Mouse (Mus musculus): ENCODE data around the gene Fbn1. TPM values are rescaled to one million over a fixed set of nuclear protein-coding genes. Genes with fewer than 3 reads are reported as not detected.

The Fbn1 gene
- polyA plus RNA-seq, 1 experiment from 2014 or later = 12.3 TPM

DNA sequence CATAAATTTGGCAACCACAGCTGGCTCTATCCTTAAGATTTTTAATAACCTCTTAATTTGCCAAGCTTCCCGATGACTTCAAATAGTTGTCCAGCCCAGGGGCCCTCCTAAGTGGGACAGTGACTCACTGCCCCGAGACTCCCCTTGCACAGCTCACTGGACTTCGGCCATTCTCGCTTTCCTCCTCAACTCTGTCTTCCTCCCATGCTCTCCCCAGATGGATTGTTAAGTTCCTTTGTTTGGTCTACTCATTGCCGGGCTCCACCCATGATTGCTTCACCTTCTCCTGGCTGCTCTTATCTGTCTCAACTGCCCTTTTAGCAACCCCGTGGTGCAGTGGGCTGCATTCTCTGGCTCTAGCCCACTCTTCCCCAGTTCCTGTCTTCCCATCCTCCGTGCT, 229.3 kb downstream of the Fbn1 start:
- H3K36me3 ChIP-seq (ENCODE audit: control insufficient read depth, insufficient read depth, low read length) = no peaks in the 10 kb centered on the region
- no peak for ATAC-seq (ENCODE audit: low FRiP score)
- H3K27me3 ChIP-seq (ENCODE audit: control insufficient read depth, insufficient read depth, low read length) = no peaks in the 10 kb centered on the region
- no peak overlapping the region for H3K4me2 ChIP-seq (replicated peaks; ENCODE audit: low read depth, low read length)
- H3K4me3 ChIP-seq (ENCODE audit: low read depth, low read length) = no peak overlapping the region
- DNase-seq (ENCODE audit: low spot score) = no peak
- 87% methylated on average over 7 of the region's 7 CpGs for WGBS
- no peaks in the 10 kb centered on the region for H3K4me1 ChIP-seq (replicated peaks; ENCODE audit: control insufficient read depth, insufficient read depth, low read length)
- H3K9me3 ChIP-seq (ENCODE audit: control insufficient read depth, low read length) = no peaks in the 10 kb centered on the region
- no peak overlapping the region for H3K9ac ChIP-seq (ENCODE audit: low read depth, low read length)
- H3K27ac ChIP-seq (ENCODE audit: low read depth, low read length) = no peak overlapping the region

GRCm38 (mm10) chr2:125276692-125277091, 231.1 kb downstream of the Fbn1 start:
- H3K27ac ChIP-seq (ENCODE audit: low read depth, low read length) = no peak overlapping the region
- H3K9me3 ChIP-seq (ENCODE audit: control insufficient read depth, low read length) = no peaks in the 10 kb centered on the region
- no peak overlapping the region for H3K4me3 ChIP-seq (ENCODE audit: low read depth, low read length)
- no peak overlapping the region for H3K9ac ChIP-seq (ENCODE audit: low read depth, low read length)
- no peaks in the 10 kb centered on the region for H3K4me1 ChIP-seq (replicated peaks; ENCODE audit: control insufficient read depth, insufficient read depth, low read length)
- ATAC-seq (ENCODE audit: low FRiP score) = no peak
- H3K27me3 ChIP-seq (ENCODE audit: control insufficient read depth, insufficient read depth, low read length) = no peaks in the 10 kb centered on the region
- H3K36me3 ChIP-seq (ENCODE audit: control insufficient read depth, insufficient read depth, low read length) = no peaks in the 10 kb centered on the region
- WGBS = 84% methylated on average over 5 of the region's 5 CpGs
- no peak overlapping the region for H3K4me2 ChIP-seq (replicated peaks; ENCODE audit: low read depth, low read length)
- DNase-seq (ENCODE audit: low spot score) = no peak

DNA sequence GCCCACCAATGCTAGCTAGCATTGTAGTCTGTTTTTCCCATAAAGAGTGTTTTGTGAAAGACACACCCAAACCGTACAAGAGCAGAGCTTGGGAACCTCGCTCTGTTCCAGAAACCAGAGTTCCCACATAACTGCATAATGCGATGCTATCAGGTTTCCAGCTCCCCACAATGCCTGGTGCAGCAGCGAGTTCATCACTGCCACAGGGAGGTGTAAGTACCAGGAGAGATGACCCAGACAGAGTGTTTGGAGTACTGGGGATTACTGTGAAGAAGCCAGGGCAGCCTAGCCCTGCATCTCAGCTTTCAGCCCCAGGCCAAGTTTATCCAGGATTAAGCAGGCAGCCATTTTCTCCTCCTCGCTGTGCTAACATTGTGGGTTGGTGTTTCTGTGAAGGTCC, 232.2 kb downstream of the Fbn1 start:
- Histone ChIP-seq H3K9me3 (ENCODE audit: control insufficient read depth, low read length) (no peaks in the 10 kb centered on the region), H3K4me2 (replicated peaks; ENCODE audit: low read depth, low read length) (no peak overlapping the region), H3K4me1 (replicated peaks; ENCODE audit: control insufficient read depth, insufficient read depth, low read length) (no peaks in the 10 kb centered on the region), H3K36me3 (ENCODE audit: control insufficient read depth, insufficient read depth, low read length) (no peaks in the 10 kb centered on the region), H3K9ac (ENCODE audit: low read depth, low read length) (no peak overlapping the region), H3K27me3 (ENCODE audit: control insufficient read depth, insufficient read depth, low read length) (no peaks in the 10 kb centered on the region), H3K4me3 (ENCODE audit: low read depth, low read length) (no peak overlapping the region), H3K27ac (ENCODE audit: low read depth, low read length) (no peak overlapping the region)
- no peak for ATAC-seq (ENCODE audit: low FRiP score)
- DNase-seq (ENCODE audit: low spot score) = no peak
- 58% methylated on average over 5 of the region's 5 CpGs for WGBS

DNA sequence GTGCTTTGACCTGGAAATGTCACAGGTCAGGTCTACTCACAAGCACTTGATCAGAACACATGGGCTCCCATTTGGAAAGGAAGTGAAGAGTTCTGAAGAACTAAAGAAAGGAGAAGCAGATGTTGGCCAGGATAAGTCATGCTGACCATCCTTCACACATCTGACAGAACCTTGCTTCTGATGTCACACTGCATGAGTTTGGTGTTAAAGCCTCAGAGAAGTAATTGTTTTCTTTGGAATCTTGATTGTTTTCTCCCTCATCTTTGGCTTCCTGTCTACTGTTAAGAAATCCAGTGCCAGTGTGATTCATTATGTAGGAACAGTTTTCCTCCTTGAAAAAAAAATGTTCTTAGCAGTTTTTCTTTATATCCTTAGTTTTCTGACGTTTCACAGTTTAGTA, 238.9 kb downstream of the Fbn1 start:
- no peak overlapping the region for H3K4me3 ChIP-seq (ENCODE audit: low read depth, low read length)
- H3K27ac ChIP-seq (ENCODE audit: low read depth, low read length) = no peak overlapping the region
- no peak overlapping the region for H3K4me2 ChIP-seq (replicated peaks; ENCODE audit: low read depth, low read length)
- H3K36me3 ChIP-seq (ENCODE audit: control insufficient read depth, insufficient read depth, low read length) = no peaks in the 10 kb centered on the region
- H3K9me3 ChIP-seq (ENCODE audit: control insufficient read depth, low read length) = no peaks in the 10 kb centered on the region
- no peaks in the 10 kb centered on the region for H3K27me3 ChIP-seq (ENCODE audit: control insufficient read depth, insufficient read depth, low read length)
- ATAC-seq (ENCODE audit: low FRiP score) (no peak), DNase-seq (ENCODE audit: low spot score) (no peak)
- 66% methylated on average over 1 of the region's 1 CpGs for WGBS
- no peak overlapping the region for H3K9ac ChIP-seq (ENCODE audit: low read depth, low read length)
- H3K4me1 ChIP-seq (replicated peaks; ENCODE audit: control insufficient read depth, insufficient read depth, low read length) = no peaks in the 10 kb centered on the region

DNA sequence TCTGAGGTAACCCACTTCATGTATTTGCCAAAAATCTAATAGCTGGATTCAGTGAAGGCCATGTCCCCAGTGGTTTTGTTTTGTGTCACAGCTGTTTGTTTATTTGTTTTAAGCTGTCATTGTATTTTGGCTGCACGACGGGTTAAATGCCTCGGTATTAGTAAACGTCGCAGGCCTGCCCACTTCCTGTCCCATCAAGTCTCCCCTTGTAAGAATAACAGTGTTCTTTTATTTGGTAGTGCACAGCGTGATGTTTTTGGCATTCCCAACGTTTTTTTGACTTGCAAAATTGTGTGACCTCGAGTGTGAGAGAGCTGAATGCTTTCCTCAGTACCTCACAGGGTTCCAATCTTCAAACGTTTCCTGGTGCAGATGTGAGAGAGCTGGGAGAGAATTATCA, 244.0 kb downstream of the Fbn1 start:
- DNase-seq (ENCODE audit: low spot score) (no peak), ATAC-seq (ENCODE audit: low FRiP score) (no peak)
- no peaks in the 10 kb centered on the region for H3K36me3 ChIP-seq (ENCODE audit: control insufficient read depth, insufficient read depth, low read length)
- no peaks in the 10 kb centered on the region for H3K27me3 ChIP-seq (ENCODE audit: control insufficient read depth, insufficient read depth, low read length)
- no peak overlapping the region for H3K27ac ChIP-seq (ENCODE audit: low read depth, low read length)
- no peaks in the 10 kb centered on the region for H3K4me1 ChIP-seq (replicated peaks; ENCODE audit: control insufficient read depth, insufficient read depth, low read length)
- no peak overlapping the region for H3K4me3 ChIP-seq (ENCODE audit: low read depth, low read length)
- no peaks in the 10 kb centered on the region for H3K9me3 ChIP-seq (ENCODE audit: control insufficient read depth, low read length)
- H3K9ac ChIP-seq (ENCODE audit: low read depth, low read length) = no peak overlapping the region
- H3K4me2 ChIP-seq (replicated peaks; ENCODE audit: low read depth, low read length) = no peak overlapping the region
- 24% methylated on average over 9 of the region's 9 CpGs for WGBS

- Histone ChIP-seq H3K27me3 (ENCODE audit: control insufficient read depth, insufficient read depth, low read length) (no peaks in the 10 kb centered on the region), H3K9me3 (ENCODE audit: control insufficient read depth, low read length) (no peaks in the 10 kb centered on the region), H3K27ac (ENCODE audit: low read depth, low read length) (no peak overlapping the region), H3K4me1 (replicated peaks; ENCODE audit: control insufficient read depth, insufficient read depth, low read length) (no peaks in the 10 kb centered on the region), H3K36me3 (ENCODE audit: control insufficient read depth, insufficient read depth, low read length) (no peaks in the 10 kb centered on the region), H3K9ac (ENCODE audit: low read depth, low read length) (no peak overlapping the region), H3K4me3 (ENCODE audit: low read depth, low read length) (no peak overlapping the region), H3K4me2 (replicated peaks; ENCODE audit: low read depth, low read length) (no peak overlapping the region)
- peak; percentile 53; the same call in 1 of the 2 replicates for ATAC-seq (ENCODE audit: low FRiP score)
- peak; percentile 34 for DNase-seq (ENCODE audit: low spot score)
- 23% methylated on average over 5 of the region's 5 CpGs for WGBS
These were observed 244.7 kb downstream of the Fbn1 start for GRCm38 (mm10) chr2:125263056-125263455.

- H3K9me3 ChIP-seq (ENCODE audit: control insufficient read depth, low read length) = no peaks in the 10 kb centered on the region
- H3K27ac ChIP-seq (ENCODE audit: low read depth, low read length) = no peak overlapping the region
- H3K4me3 ChIP-seq (ENCODE audit: low read depth, low read length) = no peak overlapping the region
- no peaks in the 10 kb centered on the region for H3K4me1 ChIP-seq (replicated peaks; ENCODE audit: control insufficient read depth, insufficient read depth, low read length)
- no peaks in the 10 kb centered on the region for H3K27me3 ChIP-seq (ENCODE audit: control insufficient read depth, insufficient read depth, low read length)
- ATAC-seq (ENCODE audit: low FRiP score) = no peak
- 86% methylated on average over 2 of the region's 2 CpGs for WGBS
- DNase-seq (ENCODE audit: low spot score) = no peak
- H3K4me2 ChIP-seq (replicated peaks; ENCODE audit: low read depth, low read length) = no peak overlapping the region
- peaks cover 4% of the 10 kb centered on the region; the same call in 1 of the 2 replicates for H3K36me3 ChIP-seq (ENCODE audit: control insufficient read depth, insufficient read depth, low read length)
- no peak overlapping the region for H3K9ac ChIP-seq (ENCODE audit: low read depth, low read length)
These were observed 247.5 kb downstream of the Fbn1 start for GRCm38 (mm10) chr2:125260326-125260725.

- Histone ChIP-seq H3K4me2 (replicated peaks; ENCODE audit: low read depth, low read length) (no peak overlapping the region), H3K27ac (ENCODE audit: low read depth, low read length) (no peak overlapping the region), H3K4me3 (ENCODE audit: low read depth, low read length) (no peak overlapping the region), H3K27me3 (ENCODE audit: control insufficient read depth, insufficient read depth, low read length) (no peaks in the 10 kb centered on the region), H3K9me3 (ENCODE audit: control insufficient read depth, low read length) (no peaks in the 10 kb centered on the region), H3K4me1 (replicated peaks; ENCODE audit: control insufficient read depth, insufficient read depth, low read length) (no peaks in the 10 kb centered on the region), H3K36me3 (ENCODE audit: control insufficient read depth, insufficient read depth, low read length) (peaks cover 4% of the 10 kb centered on the region; the same call in 1 of the 2 replicates), H3K9ac (ENCODE audit: low read depth, low read length) (no peak overlapping the region)
- ATAC-seq (ENCODE audit: low FRiP score) = no peak
- peak; percentile 45 for DNase-seq (ENCODE audit: low spot score)
- 85% methylated on average over 14 of the region's 14 CpGs for WGBS
These were observed 248.3 kb downstream of the Fbn1 start for GRCm38 (mm10) chr2:125259230-125260120.

GRCm38 (mm10) chr2:125255886-125256285, 251.9 kb downstream of the Fbn1 start:
- Histone ChIP-seq H3K9me3 (ENCODE audit: control insufficient read depth, low read length) (no peaks in the 10 kb centered on the region), H3K4me1 (replicated peaks; ENCODE audit: control insufficient read depth, insufficient read depth, low read length) (no peaks in the 10 kb centered on the region), H3K9ac (ENCODE audit: low read depth, low read length) (no peak overlapping the region), H3K36me3 (ENCODE audit: control insufficient read depth, insufficient read depth, low read length) (peaks cover 11% of the 10 kb centered on the region), H3K4me2 (replicated peaks; ENCODE audit: low read depth, low read length) (no peak overlapping the region), H3K4me3 (ENCODE audit: low read depth, low read length) (no peak overlapping the region), H3K27ac (ENCODE audit: low read depth, low read length) (no peak overlapping the region), H3K27me3 (ENCODE audit: control insufficient read depth, insufficient read depth, low read length) (no peaks in the 10 kb centered on the region)
- no peak for DNase-seq (ENCODE audit: low spot score)
- no peak for ATAC-seq (ENCODE audit: low FRiP score)
- WGBS = 84% methylated on average over 3 of the region's 3 CpGs

All from hindbrain, embryonic 11.5 days (tissue).